Mouse (Mus musculus) heart, embryonic 12.5 days (tissue): ENCODE results near the gene Slc6a6. TPM values are rescaled to one million over a fixed set of nuclear protein-coding genes. Genes with fewer than 3 reads are reported as not detected.

ENCODE experiments used
- ATAC-seq: fragments of 200-750 bp; cut with Nextera tagmentation; 2 replicates; pipeline ENCODE4 v1.8.0; 2017; ENCODE audit warnings: moderate TSS enrichment, moderate library complexity; ENCODE audit not compliant: insufficient number of reproducible peaks, low FRiP score
- H3K27ac ChIP-seq: fragments of 300-500 bp; sonication (generic); 2 replicates; pipeline ENCODE4 v1.5.1; 2016; ENCODE audit warnings: mild to moderate bottlenecking, moderate library complexity; ENCODE audit not compliant: poor library complexity, severe bottlenecking
- H3K27me3 ChIP-seq: fragments of 300-500 bp; sonication (generic); replicated peaks from 2 replicates; pipeline ENCODE4 v1.6.1; 2016; ENCODE audit warnings: mild to moderate bottlenecking, moderate library complexity
- H3K36me3 ChIP-seq: fragments of 300-500 bp; sonication (generic); 2 replicates; pipeline ENCODE4 v1.6.1; 2016; ENCODE audit warnings: mild to moderate bottlenecking, moderate library complexity
- H3K4me1 ChIP-seq: fragments of 300-500 bp; sonication (generic); replicated peaks from 2 replicates; pipeline ENCODE4 v1.6.1; 2016; ENCODE audit warnings: mild to moderate bottlenecking
- H3K4me2 ChIP-seq: fragments of 300-500 bp; sonication (generic); 2 replicates; pipeline ENCODE4 v1.6.1; 2016; ENCODE audit warnings: mild to moderate bottlenecking, moderate library complexity
- H3K4me3 ChIP-seq: fragments of 300-500 bp; sonication (generic); 2 replicates; pipeline ENCODE4 v1.5.1; 2016; ENCODE audit warnings: mild to moderate bottlenecking
- H3K9ac ChIP-seq: fragments of 300-500 bp; sonication (generic); 2 replicates; pipeline ENCODE4 v1.6.1; 2016; ENCODE audit warnings: mild to moderate bottlenecking, moderate library complexity
- H3K9me3 ChIP-seq: fragments of 300-500 bp; sonication (generic); replicated peaks from 2 replicates; pipeline ENCODE4 v1.6.1; 2016; ENCODE audit warnings: mild to moderate bottlenecking, moderate library complexity
- WGBS: fragments of 180-500 bp; shearing (Covaris S2); methylation state at CpG from one replicate; pipeline ENCODE4 v1.1.7; 2016; 5-methylcytosine and 5-hydroxymethylcytosine counted together
- polyA plus RNA-seq: library from polyadenylated mRNA; unstranded; fragments of >200 nt; fragmentation: Nextera tagmentation; extraction: Ambion mirVana; gene quantifications from 2 replicates; pipeline ENCODE4 v1.2.1, GENCODE M21; 2016

Slc6a6 gene
- polyA plus RNA-seq, 1 experiment from 2014 or later, result 79.1 TPM

- H3K27ac ChIP-seq, result no peak overlapping the region
- peaks cover 19% of the 10 kb centered on the region for H3K27me3 ChIP-seq
- H3K36me3 ChIP-seq, result no peaks in the 10 kb centered on the region
- H3K4me2 ChIP-seq, result no peak overlapping the region
- 26% methylated on average over 3 of the region's 3 CpGs for WGBS
- peaks cover 61% of the 10 kb centered on the region for H3K4me1 ChIP-seq
- H3K9me3 ChIP-seq, result no peaks in the 10 kb centered on the region
- H3K4me3 ChIP-seq, result no peak overlapping the region
- H3K9ac ChIP-seq, result no peak overlapping the region
- ATAC-seq, result no peak
Observed at GRCm38 (mm10) chr6:91655244-91655643, 28.6 kb upstream of the Slc6a6 start.

- Histone ChIP-seq H3K9me3 (no peaks in the 10 kb centered on the region), H3K4me3 (no peak overlapping the region), H3K27me3 (peaks cover 17% of the 10 kb centered on the region), H3K36me3 (no peaks in the 10 kb centered on the region), H3K4me2 (no peak overlapping the region), H3K27ac (peak overlapping the region; percentile 49), H3K9ac (no peak overlapping the region), H3K4me1 (peaks cover 61% of the 10 kb centered on the region)
- 38% methylated on average over 6 of the region's 6 CpGs for WGBS
- no peak for ATAC-seq
Observed at GRCm38 (mm10) chr6:91655874-91656433, 27.9 kb upstream of the Slc6a6 start.

- H3K9me3 ChIP-seq, result no peaks in the 10 kb centered on the region
- no peak overlapping the region for H3K27ac ChIP-seq
- H3K36me3 ChIP-seq, result no peaks in the 10 kb centered on the region
- no peak overlapping the region for H3K4me2 ChIP-seq
- H3K27me3 ChIP-seq, result peaks cover 4% of the 10 kb centered on the region; the same call in 1 of the 2 replicates
- no peak for ATAC-seq
- H3K4me3 ChIP-seq, result no peak overlapping the region
- 47% methylated on average over 1 of the region's 1 CpGs for WGBS
- peaks cover 57% of the 10 kb centered on the region for H3K4me1 ChIP-seq
- H3K9ac ChIP-seq, result no peak overlapping the region
Observed at GRCm38 (mm10) chr6:91658288-91658687, 25.6 kb upstream of the Slc6a6 start.

DNA sequence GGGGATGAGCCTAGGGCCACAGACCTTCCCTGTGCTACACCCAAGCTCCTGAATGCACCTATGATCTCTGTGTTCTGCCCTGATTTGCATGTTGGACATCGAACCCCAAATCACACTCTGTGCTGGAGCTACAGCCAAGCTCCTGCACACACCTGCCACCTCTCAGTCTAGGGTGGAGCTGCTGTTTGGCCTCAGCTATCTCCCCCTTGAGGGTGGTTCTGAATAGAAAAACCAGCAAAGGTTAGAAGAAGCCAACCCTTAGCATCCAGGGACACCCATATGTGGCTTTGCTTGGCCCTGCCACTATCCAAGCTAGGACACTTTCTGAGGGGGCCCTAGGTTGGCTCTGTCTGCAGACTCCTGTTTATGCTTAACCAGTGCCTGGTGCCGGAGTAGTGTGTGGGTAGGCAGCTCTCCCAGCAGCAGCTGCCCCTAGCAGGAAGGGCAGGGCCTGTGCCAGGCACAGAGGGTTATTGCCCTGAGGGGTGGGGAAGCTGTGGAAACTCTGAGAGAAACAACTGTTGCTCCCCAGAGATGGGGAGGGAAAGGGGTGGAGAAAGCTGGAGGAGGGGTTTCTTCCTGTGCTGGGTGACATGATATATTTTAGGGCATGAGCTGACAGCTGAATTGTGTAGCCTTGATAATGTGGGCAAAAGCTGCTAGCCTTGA lies 23.9 kb upstream of the Slc6a6 start:
- Histone ChIP-seq H3K9me3 (no peaks in the 10 kb centered on the region), H3K27me3 (peaks cover 3% of the 10 kb centered on the region; the same call in 1 of the 2 replicates), H3K4me2 (no peak overlapping the region), H3K9ac (no peak overlapping the region), H3K36me3 (no peaks in the 10 kb centered on the region), H3K27ac (0 out of 2 replicates have a peak overlapping the region, but pooled peaks have one; percentile 18), H3K4me1 (peaks cover 47% of the 10 kb centered on the region), H3K4me3 (no peak overlapping the region)
- 0 out of 2 replicates have a peak, but pooled peaks have one; percentile 17 for ATAC-seq
- 50% methylated on average over 2 of the region's 2 CpGs for WGBS

DNA sequence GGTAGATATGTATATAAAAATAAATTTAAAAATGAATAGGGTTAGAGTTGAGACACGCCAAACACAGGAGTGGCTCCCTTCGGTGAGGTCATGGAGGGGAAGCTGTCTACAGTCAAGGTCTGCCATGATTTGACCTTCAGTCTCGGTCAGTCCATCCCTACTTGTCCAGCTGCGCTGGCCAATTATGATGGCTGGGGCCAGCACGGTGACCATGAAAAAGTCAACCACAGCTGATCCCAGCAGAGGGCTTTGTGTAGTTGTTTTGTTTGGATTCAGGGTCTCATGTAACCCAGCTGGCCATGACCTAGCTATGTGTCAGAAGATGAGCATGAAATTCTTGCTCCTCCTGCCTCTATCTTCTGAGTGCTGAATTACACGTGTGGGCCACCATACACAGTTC lies 21.6 kb upstream of the Slc6a6 start:
- 86% methylated on average over 6 of the region's 6 CpGs for WGBS
- Histone ChIP-seq H3K4me1 (peaks cover 28% of the 10 kb centered on the region), H3K9ac (no peak overlapping the region), H3K27me3 (no peaks in the 10 kb centered on the region; the same call in 1 of the 2 replicates), H3K27ac (no peak overlapping the region), H3K9me3 (no peaks in the 10 kb centered on the region), H3K36me3 (no peaks in the 10 kb centered on the region), H3K4me3 (no peak overlapping the region), H3K4me2 (no peak overlapping the region)
- no peak for ATAC-seq

DNA sequence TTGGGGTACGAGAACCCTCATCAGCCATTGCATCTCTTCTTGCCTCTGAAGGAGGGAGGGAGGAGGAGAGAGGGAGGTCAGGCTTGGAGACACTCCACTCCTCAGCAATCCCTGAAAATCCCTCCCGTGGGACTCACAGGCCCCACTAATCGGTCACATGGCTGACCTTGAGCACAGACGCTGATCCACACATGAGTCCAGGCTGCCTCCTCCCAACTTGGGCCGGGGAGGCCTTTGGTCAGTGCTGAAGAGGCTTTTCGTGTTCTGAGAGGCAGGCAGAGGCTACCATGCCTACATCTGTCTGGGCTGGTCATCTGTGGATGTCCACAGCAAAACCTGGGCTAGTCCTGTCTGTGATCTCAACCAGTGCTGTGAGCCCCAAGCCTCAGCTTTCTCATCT lies 20.2 kb upstream of the Slc6a6 start:
- Histone ChIP-seq H3K27me3 (no peaks in the 10 kb centered on the region), H3K4me2 (no peak overlapping the region), H3K36me3 (no peaks in the 10 kb centered on the region), H3K27ac (no peak overlapping the region), H3K9me3 (no peaks in the 10 kb centered on the region), H3K9ac (no peak overlapping the region), H3K4me1 (peaks cover 26% of the 10 kb centered on the region), H3K4me3 (no peak overlapping the region)
- no peak for ATAC-seq
- 77% methylated on average over 6 of the region's 6 CpGs for WGBS

GRCm38 (mm10) chr6:91665267-91665666 lies 18.6 kb upstream of the Slc6a6 start:
- no peak for ATAC-seq
- 85% methylated on average over 6 of the region's 6 CpGs for WGBS
- H3K9ac ChIP-seq, result no peak overlapping the region
- H3K9me3 ChIP-seq, result no peaks in the 10 kb centered on the region
- peaks cover 18% of the 10 kb centered on the region for H3K4me1 ChIP-seq
- 0 out of 2 replicates have a peak, but pooled peaks cover 2% of the 10 kb centered on the region for H3K27me3 ChIP-seq
- no peak overlapping the region for H3K4me3 ChIP-seq
- H3K27ac ChIP-seq, result no peak overlapping the region
- no peak overlapping the region for H3K4me2 ChIP-seq
- no peaks in the 10 kb centered on the region for H3K36me3 ChIP-seq

GRCm38 (mm10) chr6:91665990-91666700 lies 17.7 kb upstream of the Slc6a6 start:
- Histone ChIP-seq H3K9me3 (no peaks in the 10 kb centered on the region), H3K36me3 (no peaks in the 10 kb centered on the region), H3K27ac (no peak overlapping the region), H3K27me3 (0 out of 2 replicates have a peak, but pooled peaks cover 2% of the 10 kb centered on the region), H3K4me3 (no peak overlapping the region), H3K9ac (no peak overlapping the region), H3K4me2 (no peak overlapping the region), H3K4me1 (peaks cover 13% of the 10 kb centered on the region)
- WGBS, result 89% methylated on average over 3 of the region's 3 CpGs
- ATAC-seq, result no peak

DNA sequence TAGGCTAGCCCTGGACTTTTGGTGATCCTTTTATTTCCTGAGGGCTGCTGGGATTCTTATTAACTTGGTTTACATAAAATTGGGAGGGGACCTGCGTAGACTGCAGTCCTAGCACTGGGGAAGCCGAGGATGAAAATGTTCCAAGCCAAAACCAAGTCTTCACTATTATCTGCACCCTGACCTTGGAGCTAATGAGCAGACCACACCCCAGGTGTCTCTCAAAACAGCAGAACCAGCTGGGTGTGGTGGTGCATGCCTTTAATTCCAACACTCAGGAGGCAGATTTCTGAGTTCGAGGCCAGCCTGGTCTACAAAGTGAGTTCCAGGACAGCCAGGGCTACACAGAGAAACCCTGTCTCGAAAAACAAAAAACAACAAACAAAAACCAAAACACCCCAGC lies 16.7 kb upstream of the Slc6a6 start:
- no peaks in the 10 kb centered on the region for H3K36me3 ChIP-seq
- ATAC-seq, result no peak
- H3K4me1 ChIP-seq, result peaks cover 13% of the 10 kb centered on the region
- no peak overlapping the region for H3K4me2 ChIP-seq
- no peak overlapping the region for H3K4me3 ChIP-seq
- no peak overlapping the region for H3K9ac ChIP-seq
- H3K27me3 ChIP-seq, result 0 out of 2 replicates have a peak, but pooled peaks cover 2% of the 10 kb centered on the region
- WGBS, result 84% methylated on average over 4 of the region's 4 CpGs
- H3K9me3 ChIP-seq, result no peaks in the 10 kb centered on the region
- no peak overlapping the region for H3K27ac ChIP-seq

DNA sequence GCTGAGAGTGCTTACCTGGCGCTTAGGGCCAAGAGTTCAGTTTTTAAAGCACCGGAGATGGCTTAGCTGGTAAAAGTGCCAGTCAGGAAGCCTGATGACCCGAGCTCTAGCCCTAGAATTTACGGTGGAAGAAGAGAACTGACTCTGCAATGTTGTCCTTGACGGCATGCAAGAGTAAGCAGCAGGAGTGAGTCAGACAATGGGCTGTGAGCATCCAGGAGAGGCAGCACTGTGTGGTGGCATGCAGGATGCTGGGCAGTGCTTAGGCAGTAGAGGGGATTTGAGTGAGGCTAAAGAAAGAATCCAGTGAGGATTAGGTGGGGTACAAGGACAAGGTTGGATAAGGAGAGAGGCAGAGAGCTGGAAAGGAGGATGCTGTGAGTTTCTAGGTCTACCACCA lies 15.6 kb upstream of the Slc6a6 start:
- WGBS, result 56% methylated on average over 5 of the region's 5 CpGs
- H3K9ac ChIP-seq, result no peak overlapping the region

GRCm38 (mm10) chr6:91669270-91669669 lies 14.6 kb upstream of the Slc6a6 start:
- no peak overlapping the region for H3K27ac ChIP-seq
- H3K9me3 ChIP-seq, result no peaks in the 10 kb centered on the region
- no peak overlapping the region for H3K9ac ChIP-seq
- ATAC-seq, result no peak
- peaks cover 27% of the 10 kb centered on the region for H3K4me1 ChIP-seq
- H3K4me3 ChIP-seq, result no peak overlapping the region
- no peak overlapping the region for H3K4me2 ChIP-seq
- 0 out of 2 replicates have a peak, but pooled peaks cover 2% of the 10 kb centered on the region for H3K27me3 ChIP-seq
- no peaks in the 10 kb centered on the region for H3K36me3 ChIP-seq
- WGBS, result 46% methylated on average over 4 of the region's 4 CpGs

More for the DNA sequence above, 15.6 kb upstream of the Slc6a6 start:
- H3K9me3 ChIP-seq, result no peaks in the 10 kb centered on the region
- peaks cover 18% of the 10 kb centered on the region for H3K4me1 ChIP-seq
- H3K27me3 ChIP-seq, result 0 out of 2 replicates have a peak, but pooled peaks cover 2% of the 10 kb centered on the region
- H3K4me3 ChIP-seq, result no peak overlapping the region
- no peak for ATAC-seq
- no peak overlapping the region for H3K4me2 ChIP-seq
- H3K36me3 ChIP-seq, result no peaks in the 10 kb centered on the region
- H3K27ac ChIP-seq, result no peak overlapping the region
